Mouse (Mus musculus): ENCODE results near the gene Zfp712. TPM values are rescaled to one million over a fixed set of nuclear protein-coding genes. Genes with fewer than 3 reads are reported as not detected.

The Zfp712 gene
- polyA plus RNA-seq, 1 experiment from 2014 or later: 4.8 TPM

DNA sequence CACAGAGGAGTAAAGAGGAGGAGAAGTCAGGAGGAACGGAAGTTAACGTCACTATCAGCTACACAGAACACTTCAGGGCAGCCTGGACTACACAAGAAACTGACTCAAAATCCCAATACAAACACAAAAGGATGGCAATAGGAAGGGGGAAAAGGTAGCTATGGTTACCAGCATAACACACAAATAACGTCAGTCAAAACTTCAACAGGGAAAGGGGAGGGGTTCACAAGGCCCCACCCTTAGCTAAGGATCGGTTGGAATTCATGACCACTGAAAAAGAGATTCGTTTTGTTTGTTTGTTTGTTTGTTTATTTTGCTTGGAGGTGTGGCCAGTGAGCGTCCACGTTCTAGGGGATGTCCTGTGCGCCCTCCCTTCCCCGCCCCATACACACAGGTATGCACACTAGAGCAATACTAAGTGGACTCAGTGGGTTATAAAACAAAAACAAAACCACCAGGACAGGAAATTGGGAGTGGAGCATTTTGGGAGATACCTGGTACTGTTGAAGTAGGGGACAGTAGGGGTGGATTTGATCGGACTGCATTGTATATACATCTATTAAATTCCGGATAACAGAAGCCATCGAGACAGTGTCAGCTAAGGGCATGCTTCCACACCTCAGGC is 697 bp downstream of the Zfp712 start:
- Histone ChIP-seq H3K27ac (peak overlapping the region; percentile 86; the same call in 1 of the 2 replicates), H3K9me3 (peaks cover 6% of the 10 kb centered on the region; the same call in 1 of the 2 replicates), H3K4me2 (replicated peaks) (peak overlapping the region; percentile 77), H3K9ac (peak overlapping the region; percentile 79), H3K36me3 (no peaks in the 10 kb centered on the region; the same call in 1 of the 2 replicates), H3K4me3 (peak overlapping the region; percentile 74), H3K4me1 (peaks cover 5% of the 10 kb centered on the region), H3K27me3 (no peaks in the 10 kb centered on the region)
- 4% methylated on average over 12 of the region's 12 CpGs for WGBS
- peak; percentile 60 for ATAC-seq (ENCODE audit: low FRiP score, low read depth)

Other genes starting within 250 kb of the Zfp712 start
- gene Gm10767, start 156.3 kb downstream of the Zfp712 start, polyA plus RNA-seq (2015; fragmentation: Nextera tagmentation; extraction: Ambion mirVana): 1.1 and 1.5 TPM in 2 replicates
- gene Zfp708, start 36.8 kb upstream of the Zfp712 start, polyA plus RNA-seq (2015; fragmentation: Nextera tagmentation; extraction: Ambion mirVana): 7.2 and 8.4 TPM in 2 replicates
- 2.6 and 3.0 TPM in 2 replicates for gene Gm28557, start 47.4 kb upstream of the Zfp712 start, polyA plus RNA-seq (2015; fragmentation: Nextera tagmentation; extraction: Ambion mirVana)
- gene Rslcan18, start 55.1 kb upstream of the Zfp712 start, polyA plus RNA-seq (2015; fragmentation: Nextera tagmentation; extraction: Ambion mirVana): 0.25 and 0.32 TPM in 2 replicates
- 2.2 and 2.3 TPM in 2 replicates for gene Zfp759, start 60.5 kb upstream of the Zfp712 start, polyA plus RNA-seq (2015; fragmentation: Nextera tagmentation; extraction: Ambion mirVana)
- 7.9 and 9.5 TPM in 2 replicates for gene Rsl1, start 112.0 kb upstream of the Zfp712 start, polyA plus RNA-seq (2015; fragmentation: Nextera tagmentation; extraction: Ambion mirVana)
- gene Zfp455, start 133.3 kb upstream of the Zfp712 start, polyA plus RNA-seq (2015; fragmentation: Nextera tagmentation; extraction: Ambion mirVana): 2.8 and 3.0 TPM in 2 replicates
- 2.0 and 2.3 TPM in 2 replicates for gene Zfp458, start 217.3 kb upstream of the Zfp712 start, polyA plus RNA-seq (2015; fragmentation: Nextera tagmentation; extraction: Ambion mirVana)
- 0.51 and 0.66 TPM in 2 replicates for gene Zfp457, start 245.3 kb upstream of the Zfp712 start, polyA plus RNA-seq (2015; fragmentation: Nextera tagmentation; extraction: Ambion mirVana)

Data from limb, embryonic 13.5 days (tissue).